Mouse (Mus musculus) ES-E14 (cell line): ENCODE data around the gene Ndufv3. TPM values are rescaled to one million over a fixed set of nuclear protein-coding genes. Genes with fewer than 3 reads are reported as not detected.

Source experiments
- DNase-seq: peaks from one replicate; pipeline ENCODE4 v3.0.0-alpha.2; 2013; ENCODE audit warnings: low read depth, low spot score
- H3K27ac ChIP-seq: 2 replicates; pipeline ENCODE4 v1.5.1; 2012; ENCODE audit warnings: low read depth, mild to moderate bottlenecking, low read length, moderate library complexity, mixed read lengths; ENCODE audit not compliant: poor library complexity, insufficient read depth, severe bottlenecking
- H3K36me3 ChIP-seq: 2 replicates; pipeline ENCODE4 v1.6.1; 2012; ENCODE audit warnings: mild to moderate bottlenecking, low read length, moderate library complexity, mixed read lengths; ENCODE audit not compliant: control insufficient read depth, poor library complexity, insufficient read depth, severe bottlenecking
- H3K4me1 ChIP-seq, 2 experiments: fragments of 150-350 bp in 1 of 2; sonication (generic) in 1 of 2; 2 replicates each; pipeline ENCODE4 v1.6.1; 2012; ENCODE audit warnings: low read length in 2 of 2, mild to moderate bottlenecking in 1 of 2, mixed read lengths in 1 of 2; ENCODE audit not compliant: control insufficient read depth in 2 of 2, insufficient read depth in 2 of 2, poor library complexity in 1 of 2
- H3K4me3 ChIP-seq, 2 experiments: fragments of 150-350 bp in 1 of 2; sonication (generic) in 1 of 2; 2 replicates each; pipeline ENCODE4 v1.5.1; 2012; ENCODE audit warnings: low read length in 2 of 2, low read depth in 1 of 2, mild to moderate bottlenecking in 1 of 2, mixed read lengths in 1 of 2; ENCODE audit not compliant: insufficient read depth in 1 of 2, poor library complexity in 1 of 2, severe bottlenecking in 1 of 2
- H3K9ac ChIP-seq: 2 replicates; pipeline ENCODE4 v1.6.1; 2012; ENCODE audit warnings: low read depth, mild to moderate bottlenecking, low read length, mixed read lengths; ENCODE audit not compliant: poor library complexity, insufficient read depth, severe bottlenecking
- H3K9me3 ChIP-seq: fragments of 150-350 bp; sonication (generic); 2 replicates; pipeline ENCODE4 v1.6.1; 2012; ENCODE audit warnings: low read depth, mild to moderate bottlenecking, low read length; ENCODE audit not compliant: control insufficient read depth, insufficient read depth
- CHD2 ChIP-seq: IDR thresholded peaks from 2 replicates; pipeline ENCODE4 v1.6.1; 2014; ENCODE audit warnings: mild to moderate bottlenecking, low read depth, low read length, inconsistent platforms
- HCFC1 ChIP-seq: IDR thresholded peaks from 2 replicates; pipeline ENCODE4 v1.6.1; 2012; ENCODE audit warnings: low read length, inconsistent platforms, borderline replicate concordance; ENCODE audit not compliant: insufficient read depth
- MAFK ChIP-seq: IDR thresholded peaks from 2 replicates; pipeline ENCODE4 v1.6.1; 2014; ENCODE audit warnings: mild to moderate bottlenecking, low read depth, low read length, inconsistent platforms; ENCODE audit not compliant: insufficient read depth
- ZC3H11A ChIP-seq: IDR thresholded peaks from 2 replicates; pipeline ENCODE4 v1.6.1; 2012; ENCODE audit warnings: low read depth, mild to moderate bottlenecking, inconsistent platforms, low read length, borderline replicate concordance
- ZNF384 ChIP-seq: IDR thresholded peaks from 2 replicates; pipeline ENCODE4 v1.6.1; 2012; ENCODE audit warnings: low read depth, low read length, inconsistent platforms
- in situ Hi-C, 2 experiments: fragments of 600-800 bp; cut with MboI; formaldehyde crosslinking; loops; one replicate each; pipeline ENCODE4 v1.15.1; 2025; ENCODE audit warnings: low sequenced_read_pairs in 2 of 2, inconsistent platforms in 1 of 2; ENCODE audit not compliant: unreplicated experiment in 2 of 2
- total RNA-seq: library from RNA; depleted of rRNA; stranded (reverse); fragments of 300-350 nt; gene quantifications from 2 replicates; pipeline ENCODE4 v1.2.3, GENCODE M21; 2012

Ndufv3 gene
- total RNA-seq, 1 experiment, result 206 TPM

- H3K4me3 ChIP-seq, result no peak overlapping the region
- in situ Hi-C loops, result loop anchor here in 1 of 2 experiments (10.0 kb wide), 1 partner anchor 150 kb away; no protein-coding TSS in a partner anchor
- TF ChIP-seq ZC3H11A (no peak), CHD2 (no peak), ZNF384 (no peak), MAFK (no peak), HCFC1 (no peak)
- no peaks in the 10 kb centered on the region for H3K4me1 ChIP-seq
- no peak overlapping the region for H3K27ac ChIP-seq
- no peak overlapping the region for H3K9ac ChIP-seq
- no peaks in the 10 kb centered on the region for H3K9me3 ChIP-seq
- peaks cover 6% of the 10 kb centered on the region for H3K36me3 ChIP-seq
- no peak for DNase-seq
Measured at GRCm38 (mm10) chr17:31514696-31515095, 5.2 kb upstream of the Ndufv3 start.

GRCm38 (mm10) chr17:31519344-31519945 lies 470 bp upstream of the Ndufv3 start:
- in situ Hi-C loops, result loop anchor here in 1 of 2 experiments (10.0 kb wide), 1 partner anchor 145 kb away; no protein-coding TSS in a partner anchor
- no peak overlapping the region for H3K27ac ChIP-seq
- no peak for DNase-seq
- TF ChIP-seq HCFC1 (no peak), ZC3H11A (no peak), MAFK (no peak), CHD2 (no peak), ZNF384 (no peak)
- peaks cover 10% of the 10 kb centered on the region for H3K36me3 ChIP-seq
- peak overlapping the region; percentile 56 to 91 for H3K4me3 ChIP-seq
- no peaks in the 10 kb centered on the region for H3K9me3 ChIP-seq
- peaks cover 0 to 4% of the 10 kb centered on the region in 2 experiments; a peak in 1 of 4 replicates for H3K4me1 ChIP-seq
- H3K9ac ChIP-seq, result peak overlapping the region; percentile 46; the same call in 1 of the 2 replicates

GRCm38 (mm10) chr17:31520895-31521294 lies 980 bp downstream of the Ndufv3 start:
- H3K4me3 ChIP-seq, result peak overlapping the region; percentile 89 to 91
- no peak overlapping the region; the same call in 1 of the 2 replicates for H3K27ac ChIP-seq
- no peaks in the 10 kb centered on the region for H3K9me3 ChIP-seq
- no peak for DNase-seq
- no peak for TF ChIP-seq ZNF384
- H3K9ac ChIP-seq, result peak overlapping the region; percentile 39; the same call in 1 of the 2 replicates
- peaks cover 4 to 7% of the 10 kb centered on the region in 2 experiments; a peak in 2 of 4 replicates for H3K4me1 ChIP-seq
- in situ Hi-C loops, result no loop called here
- H3K36me3 ChIP-seq, result peaks cover 13% of the 10 kb centered on the region

GRCm38 (mm10) chr17:31521948-31522347 lies 2.0 kb downstream of the Ndufv3 start:
- DNase-seq, result no peak
- peaks cover 17% of the 10 kb centered on the region for H3K36me3 ChIP-seq
- H3K9me3 ChIP-seq, result no peaks in the 10 kb centered on the region
- no peak overlapping the region for H3K4me3 ChIP-seq
- in situ Hi-C loops, result no loop called here
- H3K9ac ChIP-seq, result no peak overlapping the region
- H3K4me1 ChIP-seq, result peaks cover 4 to 7% of the 10 kb centered on the region in 2 experiments; a peak in 3 of 4 replicates
- no peak overlapping the region for H3K27ac ChIP-seq
- TF ChIP-seq MAFK (no peak), CHD2 (no peak), HCFC1 (no peak), ZC3H11A (no peak), ZNF384 (no peak)

- Histone ChIP-seq H3K27ac (no peak overlapping the region; the same call in 1 of the 2 replicates), H3K9me3 (no peaks in the 10 kb centered on the region), H3K4me1 (peaks cover 7 to 20% of the 10 kb centered on the region in 2 experiments; a peak in 3 of 4 replicates), H3K4me3 (no peak overlapping the region), H3K36me3 (peaks cover 30% of the 10 kb centered on the region), H3K9ac (no peak overlapping the region)
- no peak for DNase-seq
- TF ChIP-seq MAFK (no peak), ZC3H11A (no peak), HCFC1 (no peak), CHD2 (no peak), ZNF384 (no peak)
- in situ Hi-C loops, result no loop called here
Measured at GRCm38 (mm10) chr17:31525114-31525513, 5.2 kb downstream of the Ndufv3 start.
